Mouse (Mus musculus) left cerebral cortex, postnatal 10 days (tissue): Measurements from ENCODE around the gene Plcl1. TPM values are rescaled to one million over a fixed set of nuclear protein-coding genes. Genes with fewer than 3 reads are reported as not detected.

Source experiments
- DNase-seq, 2 experiments: peaks; one replicate each; pipeline ENCODE4 v3.0.0; 2021 to 2022; ENCODE audit warnings: low spot score in 2 of 2, mixed read lengths in 1 of 2; ENCODE audit errors: extremely low spot score in 1 of 2
- intact Hi-C: fragments of 180-260 bp; cut with DNase I; formaldehyde crosslinking; loops from one replicate; pipeline ENCODE4 v1.15.1; 2025
- total RNA-seq, 2 experiments: library from RNA; stranded (reverse); gene quantifications; 2 replicates each; pipeline ENCODE4 v1.2.3; 2021

Gene Plcl1
- total RNA-seq, 2 experiments from 2014 or later = 14.1 to 14.7 TPM

DNA sequence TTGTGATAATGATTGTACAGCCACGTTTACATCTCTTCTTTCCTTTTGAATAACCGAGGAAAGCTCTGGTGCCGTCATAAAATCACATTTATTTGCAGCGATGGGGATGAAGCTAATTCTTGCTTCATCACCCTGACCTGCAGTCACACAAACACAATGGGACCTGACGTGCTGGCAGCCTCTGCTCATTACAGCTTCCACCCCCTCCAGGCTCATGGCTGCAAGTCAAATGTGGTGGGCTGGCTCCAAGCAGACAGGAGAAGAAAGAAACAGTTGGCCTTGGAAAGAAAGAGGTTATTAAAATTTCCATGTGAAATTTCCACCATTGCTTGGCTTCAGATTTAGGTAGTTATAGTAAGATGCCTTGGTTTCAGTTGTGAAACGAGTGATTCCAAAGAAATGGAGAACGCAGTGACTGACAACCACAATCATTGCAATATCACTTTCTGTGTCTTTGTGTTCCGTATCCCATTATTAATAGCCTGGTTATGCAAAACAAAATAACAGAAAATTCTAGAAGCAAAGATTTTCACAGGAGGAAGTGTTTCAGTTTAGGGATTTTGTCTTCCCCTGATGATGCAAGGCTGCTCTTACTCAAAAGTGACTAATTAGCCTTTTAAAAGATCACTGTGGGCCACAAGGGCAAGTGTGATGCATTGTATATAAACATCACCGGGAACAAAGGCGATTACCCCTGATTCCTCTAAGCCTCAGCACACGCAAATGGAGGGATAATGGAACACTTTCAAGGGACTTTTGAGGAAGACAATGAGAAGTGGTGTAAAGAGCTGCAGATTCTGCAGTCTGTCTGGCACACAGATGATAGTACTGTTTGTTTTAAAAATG lies 260.3 kb downstream of the Plcl1 start:
- peak in 1 of 2 experiments; percentile 32 for DNase-seq
- intact Hi-C loops = no loop called here

DNA sequence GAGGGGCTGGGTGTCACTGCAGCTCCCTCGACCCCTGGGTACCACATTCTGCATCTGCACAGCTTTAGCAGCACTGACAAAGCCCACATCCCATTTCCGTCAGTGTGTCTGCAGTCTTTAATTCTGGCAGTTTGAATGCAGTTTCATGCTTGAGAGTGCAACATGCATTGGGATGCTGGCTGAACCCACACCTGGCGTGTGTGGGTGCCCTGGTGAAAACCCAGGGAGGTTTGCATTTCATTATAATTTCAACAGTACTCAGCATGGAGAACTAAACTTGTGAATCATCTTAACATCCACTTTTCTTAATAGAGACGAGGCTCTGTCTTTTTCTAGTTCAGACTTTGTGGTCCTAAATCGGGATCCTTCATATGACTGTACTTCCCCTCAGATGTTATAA lies 261.1 kb downstream of the Plcl1 start:
- intact Hi-C loops = no loop called here
- DNase-seq = no peak

DNA sequence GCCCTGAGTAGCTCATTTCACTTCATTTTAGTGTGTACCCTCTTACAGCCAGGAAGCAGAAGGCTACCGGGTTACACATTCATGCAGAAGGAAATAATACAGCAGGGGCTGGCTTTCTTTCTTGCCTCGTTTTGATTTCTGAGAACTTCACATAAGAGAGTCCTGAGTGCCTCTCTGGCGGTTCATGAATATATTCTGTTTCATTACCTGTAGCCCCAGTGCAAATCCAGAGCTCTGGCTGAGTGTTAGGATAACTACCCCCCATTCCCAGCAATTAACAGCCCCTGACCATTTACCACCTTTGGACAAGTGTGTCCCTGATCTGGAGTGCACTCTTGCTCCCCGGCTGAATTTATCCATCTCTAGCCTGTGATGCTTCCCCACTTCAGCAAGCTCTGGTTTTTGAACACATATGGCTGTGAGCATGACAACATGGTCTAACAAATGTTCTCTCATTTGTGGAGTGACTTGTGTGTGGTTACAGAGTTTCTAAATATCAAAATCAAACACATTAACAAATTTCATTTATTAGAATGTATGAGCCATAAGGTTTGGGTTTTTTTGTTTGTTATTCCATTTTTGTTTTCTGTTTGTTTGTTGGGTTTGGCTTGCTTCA lies 263.0 kb downstream of the Plcl1 start:
- DNase-seq = no peak
- intact Hi-C loops = no loop called here

DNA sequence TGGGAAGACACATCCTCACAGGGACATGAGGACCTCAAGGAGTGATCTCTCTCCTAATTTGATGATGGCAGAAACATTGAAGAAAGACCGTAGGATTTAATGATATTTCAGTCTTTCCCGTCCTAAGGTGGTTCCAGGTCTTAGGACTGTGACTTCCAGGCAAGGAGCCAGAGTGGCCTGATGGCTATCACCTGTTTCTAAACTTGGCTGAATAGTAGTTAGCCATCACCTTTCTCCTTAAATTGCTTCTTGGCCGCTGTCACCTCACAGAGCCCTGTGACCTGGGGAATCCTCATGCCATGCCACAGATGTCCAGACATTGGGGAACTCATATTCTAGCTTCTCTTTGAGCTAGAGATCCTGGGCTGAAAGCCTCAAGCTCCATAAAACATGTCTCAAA lies 277.0 kb downstream of the Plcl1 start:
- DNase-seq = no peak
- intact Hi-C loops = no loop called here

DNA sequence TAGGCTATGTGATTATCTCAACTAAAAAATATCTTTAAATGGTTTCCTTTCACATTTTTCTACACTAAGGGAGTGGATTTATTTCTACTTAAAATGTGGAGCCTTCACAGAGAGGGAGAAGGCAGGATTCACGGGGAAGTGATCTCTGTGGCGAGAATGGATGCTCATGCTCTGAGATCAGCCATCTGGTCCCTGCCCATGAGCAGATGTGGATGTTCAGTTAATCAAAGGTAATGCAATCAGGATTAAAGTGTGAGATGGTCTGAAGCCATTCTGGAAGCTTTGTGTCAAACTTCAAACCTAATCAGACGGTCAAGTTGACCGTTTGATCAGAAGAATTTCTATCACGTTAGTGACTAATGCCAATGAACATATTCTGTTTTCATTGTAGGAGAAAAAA lies 280.5 kb downstream of the Plcl1 start:
- intact Hi-C loops = no loop called here

DNA sequence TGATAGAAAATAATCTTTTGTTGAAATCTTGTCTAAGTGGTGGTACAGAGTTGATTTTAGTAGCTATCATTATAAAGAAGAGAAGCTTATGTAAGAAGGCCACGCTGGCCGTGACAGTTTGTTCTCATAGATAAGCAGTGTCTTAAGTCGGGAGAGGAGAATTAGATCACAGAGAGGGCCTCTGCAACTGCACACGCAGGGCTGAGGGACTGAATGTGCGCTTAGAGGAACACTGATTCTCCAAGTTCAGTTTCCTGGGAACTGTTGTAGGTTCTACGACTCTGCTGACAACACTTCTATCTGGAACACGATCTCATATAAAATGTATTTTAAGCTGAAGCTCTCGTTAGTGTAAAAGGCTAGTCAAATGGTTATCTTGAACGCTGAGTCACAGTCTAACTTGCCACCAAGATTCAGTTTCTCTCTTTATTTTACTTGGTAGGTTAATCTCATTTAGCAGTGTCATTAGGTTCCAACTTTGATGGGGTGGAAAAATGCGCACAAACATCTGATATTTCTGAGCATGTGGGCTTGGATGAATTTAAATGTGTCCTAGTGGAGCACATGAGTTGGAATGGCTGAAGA lies 288.0 kb downstream of the Plcl1 start:
- no peak for DNase-seq
- intact Hi-C loops = no loop called here

More for the DNA sequence above, 280.5 kb downstream of the Plcl1 start:
- no peak for DNase-seq

DNA sequence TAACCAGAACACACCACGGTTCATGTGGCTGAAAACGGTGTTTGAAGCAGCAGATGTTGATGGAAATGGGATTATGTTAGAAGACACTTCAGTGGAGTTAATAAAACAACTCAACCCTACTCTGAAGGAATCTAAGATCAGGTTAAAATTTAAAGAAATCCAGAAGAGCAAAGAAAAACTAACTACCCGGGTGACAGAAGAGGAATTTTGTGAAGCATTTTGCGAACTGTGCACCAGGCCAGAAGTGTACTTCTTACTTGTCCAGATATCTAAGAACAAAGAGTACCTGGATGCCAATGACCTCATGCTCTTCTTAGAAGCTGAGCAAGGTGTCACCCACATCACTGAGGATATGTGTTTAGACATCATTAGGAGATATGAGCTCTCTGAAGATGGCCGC lies 290.5 kb downstream of the Plcl1 start:
- intact Hi-C loops = no loop called here
- no peak for DNase-seq

DNA sequence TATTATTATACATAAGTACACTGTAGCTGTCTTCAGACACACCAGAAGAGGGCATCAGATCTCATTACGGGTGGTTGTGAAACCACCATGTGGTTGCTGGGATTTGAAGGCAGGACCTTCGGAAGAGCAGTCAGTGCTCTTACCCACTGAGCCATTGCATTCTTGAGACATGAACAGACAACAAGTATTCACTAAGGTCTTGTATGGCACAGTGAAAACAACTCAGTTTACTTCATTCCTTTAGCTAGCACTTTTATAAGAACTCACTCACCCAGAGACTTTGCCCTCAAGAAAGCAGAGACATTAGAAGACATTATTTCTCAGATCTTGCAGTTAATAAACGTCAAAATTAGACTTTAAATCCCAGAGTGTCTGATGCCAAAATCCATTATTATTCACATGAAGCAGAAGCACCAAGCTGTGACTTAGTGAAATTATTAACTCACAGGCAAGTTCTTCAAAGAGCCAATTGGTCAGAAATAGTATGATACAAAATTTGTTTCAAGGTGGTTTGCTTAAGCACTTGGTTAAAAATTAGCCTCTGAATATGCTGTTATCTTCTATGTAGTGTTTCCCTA lies 293.8 kb downstream of the Plcl1 start:
- no peak for DNase-seq
- intact Hi-C loops = no loop called here

DNA sequence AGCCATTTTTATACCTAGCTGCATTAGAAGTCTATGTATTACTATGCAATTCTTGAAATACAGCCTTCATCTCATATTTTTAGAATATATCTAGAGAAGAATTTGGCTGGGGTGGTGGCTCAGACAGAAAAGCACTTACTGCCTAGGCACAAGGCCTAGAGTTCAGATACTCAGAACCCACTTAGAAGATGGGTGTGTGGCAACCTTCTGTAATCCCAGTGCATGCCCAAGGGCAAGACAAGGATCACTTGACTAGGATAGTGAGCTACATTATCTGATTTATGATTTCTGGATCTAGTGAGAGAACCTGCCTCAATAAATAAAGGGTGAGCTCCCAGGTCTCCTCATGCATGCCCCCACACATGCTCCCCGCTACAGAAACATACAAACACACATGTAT lies 294.3 kb downstream of the Plcl1 start:
- intact Hi-C loops = no loop called here
- DNase-seq = no peak

DNA sequence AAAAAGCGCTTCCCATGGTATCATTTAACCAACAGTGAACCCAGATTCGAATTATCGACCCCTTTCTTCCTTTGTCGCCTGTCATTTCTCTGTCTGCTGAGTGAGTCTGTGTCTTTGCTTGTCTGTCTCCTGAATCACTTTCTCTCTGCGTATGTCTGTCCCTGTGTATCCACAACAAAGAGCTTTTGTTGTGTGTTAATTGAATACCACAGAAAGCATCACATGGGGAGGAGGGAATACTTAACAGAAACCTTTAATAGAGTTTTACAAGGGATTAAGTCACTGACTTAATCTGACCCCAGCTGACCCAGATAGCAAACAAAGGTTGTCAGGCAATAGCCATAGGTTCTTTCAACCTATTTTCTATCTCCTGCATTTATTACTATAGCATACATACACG lies 295.0 kb downstream of the Plcl1 start:
- intact Hi-C loops = no loop called here
- no peak for DNase-seq

DNA sequence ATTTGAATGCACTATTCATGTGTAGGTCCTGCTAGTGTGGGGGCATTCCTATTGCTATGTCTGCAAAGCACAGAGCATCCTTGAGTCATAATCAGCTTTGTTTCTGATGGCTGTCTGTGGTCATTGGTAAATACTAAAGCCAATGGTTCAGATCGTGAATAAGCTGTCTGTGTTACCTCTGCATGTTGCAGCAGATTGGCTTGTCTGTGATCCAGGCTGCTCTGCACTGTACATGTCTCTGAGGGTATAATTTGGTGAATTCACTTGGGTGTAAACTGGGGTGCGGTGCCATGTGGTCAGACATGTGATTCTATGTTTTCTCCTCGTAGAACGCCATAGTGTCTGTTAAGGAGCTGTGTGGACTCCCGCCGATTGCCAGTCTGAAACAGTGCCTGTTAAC lies 295.9 kb downstream of the Plcl1 start:
- no peak for DNase-seq
- intact Hi-C loops = no loop called here

DNA sequence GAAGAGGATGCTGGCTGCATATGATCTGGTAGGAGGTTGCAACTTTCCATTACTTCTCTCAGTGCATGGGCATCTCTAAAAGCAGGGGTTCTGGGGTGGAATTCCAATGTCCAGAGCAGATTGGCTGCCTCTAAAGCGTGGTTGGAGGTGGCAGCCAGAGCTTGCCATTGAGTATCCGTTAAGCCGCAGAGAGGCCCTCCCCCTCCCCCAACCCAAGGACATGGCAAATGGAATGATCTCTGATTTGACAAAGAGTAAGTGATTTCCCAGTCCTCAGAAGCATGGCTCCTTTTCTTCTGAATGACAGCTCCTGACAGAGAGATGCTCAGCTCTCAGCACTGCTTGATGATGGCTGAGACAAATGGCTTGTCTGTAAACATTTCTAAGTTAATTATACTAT lies 296.4 kb downstream of the Plcl1 start:
- intact Hi-C loops = no loop called here
- DNase-seq = no peak

DNA sequence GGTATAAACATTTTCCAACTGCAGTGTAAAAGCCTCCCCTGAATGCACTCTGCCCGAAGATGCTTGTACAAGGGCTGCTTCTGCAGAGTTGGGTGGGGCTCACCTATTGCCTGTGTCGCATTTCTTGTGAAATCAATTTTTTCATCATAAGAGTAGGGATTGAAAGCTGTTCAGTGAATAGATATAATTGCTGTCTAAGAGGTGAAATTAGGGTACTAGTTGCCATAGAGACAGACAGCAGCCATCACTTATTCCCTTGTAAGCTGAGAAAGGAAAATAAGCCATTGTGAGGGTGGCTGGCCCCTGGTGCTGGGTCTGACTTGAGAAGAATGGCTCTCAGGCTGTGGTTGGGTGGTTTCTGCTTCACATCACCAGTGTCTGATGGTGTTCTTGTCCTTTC lies 299.0 kb downstream of the Plcl1 start:
- intact Hi-C loops = no loop called here
- DNase-seq = no peak

DNA sequence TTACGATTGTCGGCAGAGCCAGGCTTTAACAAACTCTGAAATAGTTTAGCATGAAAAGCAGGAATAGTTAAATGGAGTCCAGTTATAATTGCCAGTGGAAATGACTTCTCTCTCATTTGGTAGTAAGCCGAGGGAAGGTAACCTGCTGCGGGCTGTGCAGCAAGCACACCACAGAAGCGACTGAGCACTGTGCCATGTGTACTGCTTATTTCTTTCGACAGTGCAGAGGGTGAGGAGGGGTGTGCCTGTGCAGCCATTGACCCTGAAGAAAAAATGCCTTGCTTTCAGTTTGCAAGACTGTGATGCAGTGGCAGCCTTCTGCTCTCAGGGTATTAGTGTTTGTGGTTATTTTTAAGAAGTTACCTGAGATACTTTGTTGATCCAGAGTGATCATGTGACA lies 299.5 kb downstream of the Plcl1 start:
- no peak for DNase-seq
- intact Hi-C loops = no loop called here

DNA sequence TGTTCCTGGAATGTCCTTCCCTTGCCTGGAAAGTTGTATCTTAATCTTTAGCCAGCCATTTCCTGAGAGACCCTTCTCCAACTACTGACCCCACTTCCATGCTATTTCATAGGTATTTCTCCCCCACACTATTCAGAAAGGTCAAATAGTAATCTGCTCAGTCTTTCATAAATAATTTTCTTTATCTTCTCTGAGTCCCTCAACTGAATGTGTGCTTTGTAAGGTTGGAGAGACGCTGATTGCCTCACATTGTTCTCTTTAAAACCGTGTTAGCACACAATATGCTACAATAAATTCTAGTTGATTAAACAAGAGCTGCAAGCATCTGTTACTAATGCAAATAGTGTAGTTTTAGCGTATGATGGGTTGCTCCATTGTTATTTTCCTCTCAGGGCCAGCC lies 300.0 kb downstream of the Plcl1 start:
- no peak for DNase-seq
- intact Hi-C loops = no loop called here

DNA sequence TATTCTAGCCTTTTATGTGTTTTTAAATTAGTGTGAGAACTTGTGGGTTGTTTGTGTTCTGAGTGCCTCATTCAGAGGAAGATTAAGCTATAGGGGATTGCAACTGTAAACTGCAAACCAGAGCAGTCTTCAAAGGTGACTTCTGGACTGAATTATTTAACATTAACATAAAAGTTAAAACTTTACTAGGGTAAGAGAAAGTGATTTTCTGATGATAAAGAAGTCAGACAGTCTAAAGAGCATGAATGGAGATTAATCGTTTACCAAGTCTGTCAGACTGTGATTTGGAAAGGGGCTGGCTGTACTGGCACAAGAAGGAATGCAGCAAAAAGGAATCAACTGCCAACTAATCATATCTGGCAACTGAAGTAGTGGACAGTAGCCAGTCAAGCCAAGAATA lies 301.2 kb downstream of the Plcl1 start:
- intact Hi-C loops = no loop called here
- no peak for DNase-seq

DNA sequence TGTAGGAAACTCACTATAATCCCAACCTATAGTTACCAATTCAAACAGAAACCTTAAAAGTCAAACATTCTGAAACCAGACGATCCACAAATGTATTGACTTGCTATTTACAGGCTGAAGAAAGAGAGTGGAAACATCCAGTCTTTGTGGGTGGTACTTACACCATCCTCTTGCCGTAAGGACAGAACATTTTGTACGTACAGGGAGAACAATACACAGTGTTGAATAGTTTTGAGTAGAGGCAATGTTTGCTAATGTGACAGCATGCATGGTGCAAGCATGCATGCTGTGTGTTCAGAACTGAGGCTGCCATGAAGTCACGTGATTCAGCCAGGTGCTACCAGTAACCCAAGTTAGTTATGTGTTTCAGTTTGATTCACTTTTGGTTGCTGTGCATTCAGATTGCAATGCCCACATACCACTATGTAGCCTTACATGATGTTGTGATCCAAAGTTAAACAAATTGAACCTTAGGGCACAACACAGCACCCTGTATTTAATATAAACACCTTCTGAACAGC lies 311.6 kb downstream of the Plcl1 start:
- DNase-seq = no peak
- intact Hi-C loops = no loop called here

DNA sequence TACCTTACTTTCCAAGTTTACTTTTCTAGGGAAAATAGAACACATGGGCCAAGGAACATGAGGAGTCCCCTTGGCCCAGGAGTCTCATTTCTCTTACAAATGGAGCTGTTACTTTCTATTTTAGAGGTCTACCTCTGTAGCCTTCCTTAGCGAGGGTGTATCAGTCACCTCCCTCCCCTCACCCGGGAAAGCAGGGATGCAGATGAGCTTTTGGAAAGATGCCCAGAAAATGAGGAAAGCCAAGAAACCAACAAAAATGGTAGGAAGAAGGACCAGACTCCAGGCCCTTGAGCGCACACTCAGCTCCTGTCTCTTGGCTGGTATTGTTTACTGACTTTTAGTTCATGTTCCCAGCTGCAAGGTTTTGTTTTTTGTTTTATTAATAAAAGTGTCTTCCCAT lies 319.7 kb downstream of the Plcl1 start:
- no peak for DNase-seq
- intact Hi-C loops = no loop called here

DNA sequence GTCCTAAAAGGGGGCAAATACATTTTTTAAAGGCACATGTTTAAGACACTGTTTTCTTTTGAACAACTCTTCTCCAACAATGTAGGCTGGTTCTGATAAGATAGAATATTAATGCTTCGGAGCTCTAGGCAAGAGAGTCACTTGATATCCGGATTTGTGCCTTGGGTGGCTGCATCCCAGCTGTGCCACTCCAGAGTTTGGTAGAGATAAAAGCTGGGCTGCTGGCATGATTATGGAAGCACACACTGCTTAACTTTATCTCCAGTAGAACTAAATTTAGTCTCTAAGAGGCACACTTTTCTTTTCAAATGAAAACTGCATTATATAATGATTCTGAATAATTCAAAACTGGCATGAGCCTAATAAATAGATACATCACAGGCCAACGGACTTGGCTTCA lies 323.6 kb downstream of the Plcl1 start:
- no peak for DNase-seq
- intact Hi-C loops = no loop called here

DNA sequence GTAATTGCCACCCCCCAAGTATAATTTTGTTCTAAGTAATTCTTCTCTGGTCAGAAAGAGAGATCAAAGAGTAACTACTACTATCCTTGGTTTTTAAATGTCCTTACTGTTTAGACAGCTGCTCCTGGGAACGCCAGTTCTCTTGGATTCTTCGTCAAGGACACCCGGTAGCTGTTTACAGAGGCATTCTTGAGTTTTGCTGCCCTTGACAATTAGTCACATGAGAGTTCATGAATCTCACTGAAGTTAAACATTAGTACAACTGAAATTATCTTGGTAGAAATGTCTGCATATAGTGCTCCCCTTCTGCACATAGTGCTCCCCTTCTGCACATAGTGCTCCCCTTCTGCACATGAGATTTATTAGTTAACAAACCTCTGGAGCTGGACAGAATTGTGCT lies 327.2 kb downstream of the Plcl1 start:
- intact Hi-C loops = no loop called here

More for the DNA sequence above, 327.2 kb downstream of the Plcl1 start:
- DNase-seq = no peak
